Mouse (Mus musculus) cerebellum, adult 9-11 months (tissue): ENCODE measurements around the gene Abhd17b.

ENCODE experiments used
- DNase-seq: peaks from one replicate; pipeline ENCODE4 v3.0.0; 2022

The Abhd17b gene

DNA sequence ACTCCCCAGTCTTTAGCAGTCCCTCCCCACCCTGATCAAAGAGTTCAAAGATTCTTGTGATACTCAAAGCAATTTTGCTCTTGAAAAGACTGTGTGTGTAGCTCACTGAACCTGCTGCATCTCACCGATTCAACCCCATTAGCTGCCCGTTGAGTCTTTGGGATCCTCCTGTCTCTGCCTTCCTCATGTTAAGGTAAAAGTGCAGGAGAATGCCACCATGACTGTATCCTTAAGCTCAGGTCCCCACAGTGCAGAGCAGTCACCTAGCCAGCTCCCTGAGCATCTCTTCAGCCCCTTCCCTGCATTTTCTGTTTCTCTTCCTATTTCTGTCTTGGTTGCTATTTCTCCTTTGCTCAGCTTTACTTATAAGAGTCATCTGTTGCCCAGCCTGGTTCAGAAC is 80.2 kb downstream of the Abhd17b start:
- no peak for DNase-seq

DNA sequence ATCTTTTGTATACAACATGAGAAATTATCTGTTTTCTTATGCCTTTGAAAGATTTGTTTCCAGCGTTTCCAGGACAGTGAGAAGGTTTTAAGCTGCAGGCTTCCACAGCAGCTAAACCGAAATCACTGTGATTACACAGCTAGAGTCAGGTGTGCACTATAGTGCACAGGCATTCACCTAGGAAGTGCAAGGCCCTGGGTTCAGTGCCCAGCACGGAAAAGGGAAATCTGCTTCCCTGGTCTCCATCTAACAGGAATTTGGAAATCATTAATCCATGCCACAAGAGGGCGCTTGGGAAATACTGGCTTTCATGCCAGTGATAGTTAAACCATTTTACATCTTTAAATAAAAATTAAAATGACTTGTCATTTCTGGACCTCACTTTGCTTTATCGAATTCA is 81.1 kb downstream of the Abhd17b start:
- DNase-seq = peak; percentile 58
